Mouse (Mus musculus): ENCODE measurements around the gene Abhd2.

The Abhd2 gene

GRCm38 (mm10) chr7:79293605-79294232 lies 20.7 kb downstream of the Abhd2 start:
- no peak for DNase-seq (ENCODE audit: low spot score in 2 of 2)

- no peak for DNase-seq (ENCODE audit: low spot score in 2 of 2)
Measured at GRCm38 (mm10) chr7:79294449-79294980, 21.5 kb downstream of the Abhd2 start.

DNA sequence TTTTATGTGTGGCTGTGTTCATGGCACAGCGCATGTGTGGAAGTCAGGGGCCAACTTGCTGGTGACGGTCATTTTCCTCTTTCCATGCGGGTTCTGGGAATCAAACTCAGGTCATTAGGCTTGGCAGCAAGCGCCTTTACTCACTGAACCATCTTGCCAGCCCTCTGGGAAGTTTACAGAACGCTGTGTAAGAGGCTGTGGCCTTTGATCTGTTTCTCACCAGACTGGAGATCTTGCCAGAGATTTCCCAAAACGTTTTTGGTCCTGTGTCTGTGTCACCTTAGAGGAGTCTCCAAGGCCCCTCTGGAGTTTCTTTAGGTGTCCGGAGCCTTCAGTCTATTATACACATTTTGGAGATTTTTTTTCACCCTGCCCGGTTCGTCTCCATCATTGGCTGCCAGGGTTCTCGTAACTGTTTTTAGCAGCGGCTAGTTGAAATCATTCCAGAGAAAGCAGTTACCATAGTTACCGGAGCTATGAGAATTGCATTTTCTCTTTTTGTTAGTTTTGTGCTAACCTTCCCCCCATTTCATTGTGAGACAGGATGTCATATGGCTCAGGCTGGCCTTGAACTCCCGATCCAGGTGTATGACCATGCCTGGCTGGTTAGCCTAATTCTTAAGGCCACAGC lies 22.3 kb downstream of the Abhd2 start:
- no peak for DNase-seq (ENCODE audit: low spot score in 2 of 2)

GRCm38 (mm10) chr7:79298681-79299080 lies 25.7 kb downstream of the Abhd2 start:
- no peak for DNase-seq (ENCODE audit: low spot score in 2 of 2)

- no peak for DNase-seq (ENCODE audit: low spot score in 2 of 2)
Measured at GRCm38 (mm10) chr7:79299548-79299947, 26.5 kb downstream of the Abhd2 start.

DNA sequence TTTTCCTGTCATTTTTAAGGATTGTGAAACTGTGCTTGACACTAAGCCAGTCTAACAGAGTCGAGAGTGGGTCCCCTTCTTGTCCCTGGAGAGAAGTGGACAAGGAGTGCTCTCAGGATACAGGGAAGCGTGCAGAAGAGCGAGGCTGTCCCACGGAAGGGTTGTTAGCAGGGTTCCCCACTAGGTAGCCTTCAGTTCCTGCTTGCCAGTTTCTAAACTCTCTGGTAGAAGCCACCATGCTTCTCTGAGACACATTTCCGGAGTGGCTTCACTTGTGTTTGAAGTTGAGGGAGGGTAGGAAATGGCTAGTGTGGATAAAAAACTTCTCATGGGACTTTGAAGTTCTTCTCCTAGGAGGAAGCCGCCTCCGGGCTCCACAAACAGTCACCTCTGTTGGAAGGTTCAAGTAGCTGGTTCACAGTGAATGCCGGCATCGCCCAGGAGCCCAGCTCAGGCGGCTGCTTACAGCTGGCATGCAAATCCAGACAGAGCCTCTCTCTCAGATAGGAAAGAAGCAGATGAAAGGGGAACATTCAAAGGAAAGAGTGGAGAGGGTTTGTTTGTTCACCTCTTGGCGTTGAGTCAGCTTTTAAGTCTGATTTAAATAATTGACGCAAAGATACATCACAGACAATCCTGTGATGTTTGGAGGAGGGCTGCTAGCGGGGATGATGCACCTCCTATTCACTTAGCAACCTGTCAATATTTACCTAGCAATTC lies 27.6 kb downstream of the Abhd2 start:
- no peak for DNase-seq (ENCODE audit: low spot score in 2 of 2)

DNA sequence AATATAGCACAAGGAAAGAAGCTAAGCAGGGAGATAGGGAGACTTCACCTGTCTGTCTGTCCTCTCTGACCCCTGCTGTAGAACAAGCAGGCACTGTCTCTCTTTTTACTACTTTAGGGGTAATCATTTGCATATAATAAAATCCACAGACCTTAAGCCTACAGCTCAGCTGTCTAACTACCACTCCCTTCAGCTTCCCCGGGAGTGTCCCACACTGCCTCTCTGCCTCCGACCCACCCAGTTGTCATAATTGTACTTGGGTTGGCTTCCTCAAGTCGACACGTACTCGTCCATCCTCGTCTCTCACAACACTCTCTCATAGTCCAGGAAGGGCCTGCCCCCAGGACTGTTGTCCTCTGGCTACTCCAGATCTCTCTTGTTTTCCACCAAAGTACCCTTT lies 29.1 kb downstream of the Abhd2 start:
- no peak for DNase-seq (ENCODE audit: low spot score in 2 of 2)

GRCm38 (mm10) chr7:79302586-79302985 lies 29.6 kb downstream of the Abhd2 start:
- no peak for DNase-seq (ENCODE audit: low spot score in 2 of 2)

DNA sequence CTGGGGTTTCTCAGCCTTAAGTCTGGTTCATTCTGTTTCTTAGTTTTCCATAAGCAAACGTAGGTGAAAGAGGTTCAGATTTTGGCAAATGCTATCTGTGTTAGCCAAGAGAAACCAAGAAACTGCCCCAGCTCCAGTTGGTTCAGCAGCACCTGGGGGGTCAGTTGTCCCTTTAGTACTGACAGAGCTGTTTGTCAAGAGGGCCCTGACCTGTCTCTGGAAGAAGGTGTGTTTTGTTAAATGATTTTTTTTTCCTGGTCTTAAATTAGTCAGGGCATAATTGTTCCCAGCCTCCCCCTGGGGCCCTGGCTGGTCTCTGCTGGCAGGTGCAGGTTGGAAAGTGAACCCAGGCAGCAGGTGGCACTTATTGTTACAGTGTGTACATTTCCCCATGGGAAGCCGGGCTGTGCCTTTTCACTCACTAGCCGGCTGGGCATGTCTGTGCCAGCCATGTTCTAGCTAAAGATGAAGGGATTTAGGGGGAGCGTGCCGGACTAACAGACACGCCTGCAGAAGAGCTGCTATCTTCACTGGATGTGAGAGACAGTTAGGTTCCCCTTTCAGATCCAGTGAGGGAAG lies 30.3 kb downstream of the Abhd2 start:
- no peak for DNase-seq (ENCODE audit: low spot score in 2 of 2)

DNA sequence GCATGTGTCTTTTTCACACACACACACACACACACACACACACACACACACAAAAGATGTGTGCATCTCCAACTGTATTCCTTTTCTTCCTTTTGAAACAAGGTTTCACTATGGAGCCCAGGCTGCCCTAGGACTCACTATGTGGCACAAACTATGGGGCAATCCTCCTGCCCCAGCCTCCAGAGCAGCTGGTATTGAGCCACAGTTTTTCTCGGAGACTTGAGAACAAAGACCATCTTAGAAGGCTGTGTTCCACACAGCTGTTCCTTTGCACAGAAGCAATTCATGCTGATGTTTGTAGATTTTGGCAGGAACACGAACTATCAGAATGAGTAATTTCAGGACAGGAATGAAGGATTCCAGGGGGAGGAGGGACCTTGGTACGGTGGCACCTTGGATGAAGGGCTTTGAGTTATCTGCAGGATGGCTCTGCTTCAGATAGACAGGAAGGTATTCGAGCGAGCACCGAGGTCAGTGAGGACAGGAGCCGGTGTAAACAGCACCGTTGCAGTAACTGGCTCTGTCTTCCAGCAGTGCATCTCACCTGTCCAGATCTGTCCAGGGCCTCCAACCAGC lies 35.5 kb downstream of the Abhd2 start:
- no peak for DNase-seq (ENCODE audit: low spot score in 2 of 2)

GRCm38 (mm10) chr7:79309247-79310190 lies 36.5 kb downstream of the Abhd2 start:
- no peak for DNase-seq (ENCODE audit: low spot score in 2 of 2)

DNA sequence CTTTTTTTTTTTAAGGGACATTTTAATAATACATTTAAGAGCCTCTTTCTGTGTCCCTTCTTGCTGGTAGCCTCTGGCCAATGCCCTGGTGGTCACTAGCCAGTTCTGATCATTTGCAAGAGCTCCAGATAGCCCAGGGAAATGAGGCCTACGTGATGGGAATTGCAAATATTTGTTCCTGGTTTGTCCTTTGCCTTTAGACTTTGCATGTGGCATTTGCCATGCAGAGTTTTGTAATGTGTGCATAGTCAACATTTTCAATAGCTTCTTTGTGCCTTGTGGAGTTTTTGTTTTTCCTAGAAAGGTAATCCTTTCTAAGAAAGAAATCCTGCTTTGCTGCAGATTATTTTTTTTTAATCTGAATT lies 37.2 kb downstream of the Abhd2 start:
- no peak for DNase-seq (ENCODE audit: low spot score in 2 of 2)

GRCm38 (mm10) chr7:79311420-79311988 lies 38.5 kb downstream of the Abhd2 start:
- no peak for DNase-seq (ENCODE audit: low spot score in 2 of 2)

- DNase-seq (ENCODE audit: low spot score in 2 of 2): no peak
Measured at GRCm38 (mm10) chr7:79312246-79312645, 39.2 kb downstream of the Abhd2 start.

DNA sequence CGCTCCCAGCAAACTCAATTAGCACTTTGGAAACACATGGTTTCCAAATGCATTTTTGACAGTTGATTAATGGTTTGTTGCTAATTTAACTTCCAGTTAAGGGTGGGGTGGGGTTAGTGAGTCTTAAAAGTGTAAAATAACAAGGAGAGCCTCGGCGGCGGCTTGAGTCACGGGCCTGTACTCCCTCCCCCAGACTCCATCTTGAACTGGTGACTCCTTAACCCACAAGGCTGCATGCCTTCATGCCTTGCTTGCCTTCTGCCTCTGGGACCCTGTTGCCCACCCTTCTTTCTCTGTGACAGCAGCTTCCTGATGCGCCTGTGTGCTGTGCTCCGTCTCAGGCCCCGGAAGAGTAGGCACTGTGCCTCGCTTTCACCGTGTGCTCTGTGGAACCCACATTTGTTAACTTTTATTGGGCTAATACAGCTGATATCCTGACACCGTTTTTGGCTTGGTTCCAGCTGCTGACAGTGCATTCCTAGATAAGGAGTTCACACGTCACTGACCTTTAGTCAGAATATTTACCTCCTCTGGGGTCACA lies 40.6 kb downstream of the Abhd2 start:
- no peak for DNase-seq (ENCODE audit: low spot score in 2 of 2)

- DNase-seq (ENCODE audit: low spot score in 2 of 2): no peak
Measured at GRCm38 (mm10) chr7:79314517-79314916, 41.5 kb downstream of the Abhd2 start.

- DNase-seq (ENCODE audit: low spot score in 2 of 2): no peak
Measured at GRCm38 (mm10) chr7:79315149-79315548, 42.1 kb downstream of the Abhd2 start.

DNA sequence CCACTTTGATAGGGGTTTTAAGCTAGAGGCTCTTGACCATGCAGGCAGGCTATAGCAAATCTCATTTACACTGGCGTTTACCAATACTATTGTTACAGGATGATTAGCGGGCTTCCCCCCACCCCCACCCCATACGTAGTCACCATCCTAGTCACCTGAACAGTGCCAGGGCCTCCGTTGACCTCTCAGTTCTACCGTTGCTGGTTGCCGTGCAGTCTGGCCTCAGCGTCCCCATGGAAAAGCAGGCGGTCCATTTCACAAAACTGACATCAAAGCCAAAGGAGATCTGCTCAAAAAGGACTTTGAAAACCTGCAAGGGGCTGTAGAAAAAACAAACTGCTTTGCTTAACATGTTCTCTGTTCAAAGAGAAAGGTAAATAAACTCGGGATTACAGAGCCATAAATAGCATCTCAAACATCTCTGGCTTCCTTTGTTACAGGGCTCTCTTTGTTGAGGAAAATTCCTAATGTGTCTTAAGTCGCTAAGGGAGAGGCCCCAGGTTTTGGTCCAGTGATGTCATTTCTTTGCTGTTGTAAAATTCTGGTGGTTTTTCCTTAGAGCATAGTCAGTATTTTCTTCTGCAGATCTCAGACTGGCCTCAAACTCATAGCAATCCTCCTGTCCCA lies 43.2 kb downstream of the Abhd2 start:
- no peak for DNase-seq (ENCODE audit: low spot score in 2 of 2)

- DNase-seq (ENCODE audit: low spot score in 2 of 2): no peak
Measured at GRCm38 (mm10) chr7:79317576-79317975, 44.6 kb downstream of the Abhd2 start.
